Mouse (Mus musculus) megakaryocyte-erythroid progenitor cell, adult 5-6 weeks (primary cell): ENCODE data around the gene Isca1. TPM values are rescaled to one million over a fixed set of nuclear protein-coding genes. Genes with fewer than 3 reads are reported as not detected.
"Not testable (repeated sequence)": the region's sequence is repeated elsewhere in the genome, so short reads cannot be mapped to it uniquely, and the experiment has no call there.

Experiments
- ATAC-seq: replicated peaks from 2 replicates; pipeline ENCODE4 v1.8.0; 2016; ENCODE audit warnings: mild to moderate bottlenecking, inconsistent platforms; ENCODE audit not compliant: severe bottlenecking, poor library complexity, low FRiP score, low TSS enrichment
- total RNA-seq, 2 experiments: library from RNA; stranded (forward) in 1 of 2; stranded (reverse) in 1 of 2; fragments of 200-1000, 215-1000 nt in 1 of 2; fragments of >200 nt in 1 of 2; fragmentation: Nextera tagmentation in 1 of 2; gene quantifications; 2 replicates each; pipeline ENCODE4 v1.2.3; 2014 to 2017

Isca1 gene
- total RNA-seq (2014; fragmentation: Nextera tagmentation) (160 and 164 TPM in 2 replicates), total RNA-seq (2017) (73.3 and 92.6 TPM in 2 replicates)

- ATAC-seq: peak; percentile 86
Observed at GRCm38 (mm10) chr13:59769296-59770163, at the start of gene Isca1. Gene Isca1, minus strand, starts transcription at chr13:59769810.

- no peak for ATAC-seq
Observed at GRCm38 (mm10) chr13:59817352-59817751, 47.7 kb upstream of the Isca1 start.

- peak; percentile 90 for ATAC-seq
Observed at GRCm38 (mm10) chr13:59814109-59814591, 44.5 kb upstream of the Isca1 start.

GRCm38 (mm10) chr13:59811581-59811980, 42.0 kb upstream of the Isca1 start:
- ATAC-seq: no peak

- no peak for ATAC-seq
Observed at GRCm38 (mm10) chr13:59801000-59801399, 31.4 kb upstream of the Isca1 start.

- no peak for ATAC-seq
Observed at GRCm38 (mm10) chr13:59800077-59800476, 30.5 kb upstream of the Isca1 start.

GRCm38 (mm10) chr13:59798306-59798705, 28.7 kb upstream of the Isca1 start:
- ATAC-seq: no peak

- peak; percentile 2 for ATAC-seq
Observed at GRCm38 (mm10) chr13:59796466-59796848, 26.8 kb upstream of the Isca1 start.

GRCm38 (mm10) chr13:59795807-59796465, 26.3 kb upstream of the Isca1 start:
- peak; percentile 92 for ATAC-seq

- no peak for ATAC-seq
Observed at GRCm38 (mm10) chr13:59794786-59795185, 25.2 kb upstream of the Isca1 start.

- ATAC-seq: no peak
Observed at GRCm38 (mm10) chr13:59782145-59782544, 12.5 kb upstream of the Isca1 start, which contains the start of gene Gm49354. Gene Gm49354, minus strand, starts transcription at chr13:59782245.

- ATAC-seq: not testable (repeated sequence)
Observed at GRCm38 (mm10) chr13:59779744-59780264, 10.2 kb upstream of the Isca1 start.

- ATAC-seq: peak; percentile 60; the same call in 1 of the 2 replicates
Observed at GRCm38 (mm10) chr13:59779213-59779612, 9.6 kb upstream of the Isca1 start.

- ATAC-seq: no peak
Observed at GRCm38 (mm10) chr13:59775168-59775567, 5.6 kb upstream of the Isca1 start.

- peak; percentile 23; the same call in 1 of the 2 replicates for ATAC-seq
Observed at GRCm38 (mm10) chr13:59771257-59771656, 1.6 kb upstream of the Isca1 start.

- no peak for ATAC-seq
Observed at GRCm38 (mm10) chr13:59770847-59771246, 1.2 kb upstream of the Isca1 start.

GRCm38 (mm10) chr13:59770164-59770562, 553 bp upstream of the Isca1 start:
- ATAC-seq: peak; percentile 74

- ATAC-seq: no peak
Observed at GRCm38 (mm10) chr13:59768531-59768930, 1.1 kb downstream of the Isca1 start.

- no peak for ATAC-seq
Observed at GRCm38 (mm10) chr13:59766786-59767515, 2.7 kb downstream of the Isca1 start.
